Mouse (Mus musculus): ENCODE results near the gene Rasgef1b. TPM values are rescaled to one million over a fixed set of nuclear protein-coding genes. Genes with fewer than 3 reads are reported as not detected.

The Rasgef1b gene
- polyA plus RNA-seq, 1 experiment = 0.26 TPM

DNA sequence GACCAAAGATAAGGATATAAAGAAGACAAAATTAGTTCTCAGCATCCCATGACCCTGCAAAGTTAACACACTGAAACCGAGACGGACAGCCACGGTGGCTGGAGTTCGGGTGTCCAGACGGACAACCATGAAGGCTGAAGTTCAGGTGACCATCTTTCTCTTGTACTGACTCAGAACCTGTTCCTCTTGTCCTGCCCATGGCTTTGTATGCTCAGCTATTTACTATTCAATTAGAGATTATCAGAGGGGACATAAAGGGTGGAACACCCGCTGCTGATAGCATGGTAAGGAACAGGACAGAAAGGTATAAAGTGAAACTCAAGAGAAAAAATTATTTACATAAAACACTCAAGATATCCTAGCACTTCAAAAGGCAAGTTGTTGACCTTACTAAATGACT lies 390.0 kb downstream of the Rasgef1b start:
- H3K4me2 ChIP-seq (ENCODE audit: low read depth) = no peak overlapping the region
- no peaks in the 10 kb centered on the region for H3K36me3 ChIP-seq (ENCODE audit: control insufficient read depth, insufficient read depth)
- no peak overlapping the region for H3K4me3 ChIP-seq
- H3K79me2 ChIP-seq (ENCODE audit: control insufficient read depth, insufficient read depth) = no peaks in the 10 kb centered on the region
- TF ChIP-seq TCF12 (IDR thresholded peaks at IDR 0.05; ENCODE audit: insufficient read depth, poor library complexity, severe bottlenecking) = no peak
- H3K27me3 ChIP-seq (ENCODE audit: control insufficient read depth, insufficient read depth, insufficient read length) = no peaks in the 10 kb centered on the region
- no peak overlapping the region for H3ac ChIP-seq (ENCODE audit: control insufficient read depth, insufficient read length)

- H3K36me3 ChIP-seq (ENCODE audit: control insufficient read depth, insufficient read depth) = no peaks in the 10 kb centered on the region
- H3K27me3 ChIP-seq (ENCODE audit: control insufficient read depth, insufficient read depth, insufficient read length) = no peaks in the 10 kb centered on the region
- no peaks in the 10 kb centered on the region for H3K79me2 ChIP-seq (ENCODE audit: control insufficient read depth, insufficient read depth)
- H3K4me2 ChIP-seq (ENCODE audit: low read depth) = no peak overlapping the region
- H3ac ChIP-seq (ENCODE audit: control insufficient read depth, insufficient read length) = no peak overlapping the region
- no peak for TF ChIP-seq USF1 (IDR thresholded peaks at IDR 0.05; ENCODE audit: low read depth)
- no peak for TF ChIP-seq TCF12 (IDR thresholded peaks at IDR 0.05; ENCODE audit: insufficient read depth, poor library complexity, severe bottlenecking)
- no peak for TF ChIP-seq TCF3 (IDR thresholded peaks at IDR 0.05; ENCODE audit: insufficient read length, low read depth)
- TF ChIP-seq POLR2A (IDR thresholded peaks at IDR 0.05; ENCODE audit: insufficient read length, low read depth) = no peak
- no peak for TF ChIP-seq MYOG (IDR thresholded peaks at IDR 0.05; ENCODE audit: control insufficient read depth in 1 of 3, insufficient read depth in 1 of 3, insufficient read length in 2 of 3, low read depth in 2 of 3)
- TF ChIP-seq CEBPB (IDR thresholded peaks at IDR 0.05; ENCODE audit: insufficient read depth, poor library complexity, severe bottlenecking) = no peak
- no peak for TF ChIP-seq MYOD1 (IDR thresholded peaks at IDR 0.05; ENCODE audit: control insufficient read depth in 1 of 3, insufficient read length in 2 of 3, low read depth in 2 of 3)
- TF ChIP-seq MAX (IDR thresholded peaks at IDR 0.05; ENCODE audit: low read depth) = no peak
- TF ChIP-seq SRF (IDR thresholded peaks at IDR 0.05; ENCODE audit: control insufficient read depth, insufficient read length, low read depth) = no peak
- no peak for TF ChIP-seq POLR2AphosphoS2 (IDR thresholded peaks at IDR 0.05; ENCODE audit: insufficient read length, low read depth)
- no peak overlapping the region for H3K4me3 ChIP-seq
These were observed 392.4 kb downstream of the Rasgef1b start for GRCm38 (mm10) chr5:99336427-99336826.

DNA sequence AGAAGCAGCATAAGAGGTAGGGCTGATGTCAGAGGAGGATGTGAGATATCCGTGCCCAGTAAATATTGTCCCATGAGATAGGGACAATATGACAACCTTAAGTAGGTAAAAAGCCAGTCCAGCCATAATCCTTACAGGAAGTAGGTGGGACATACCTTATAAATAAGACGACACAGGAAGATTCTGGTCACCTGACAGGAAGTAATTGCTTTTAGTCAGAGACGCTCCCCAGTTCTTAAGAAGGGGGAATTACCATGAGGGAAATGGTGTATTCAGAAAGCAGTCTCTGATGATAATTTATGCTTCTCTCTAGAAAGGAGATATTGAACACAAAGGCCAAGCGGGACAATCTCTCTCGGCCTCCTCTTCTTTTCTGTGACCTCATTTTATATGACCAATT lies 394.8 kb downstream of the Rasgef1b start:
- Histone ChIP-seq H3K4me2 (ENCODE audit: low read depth) (no peak overlapping the region), H3K4me3 (no peak overlapping the region), H3ac (ENCODE audit: control insufficient read depth, insufficient read length) (no peak overlapping the region), H3K36me3 (ENCODE audit: control insufficient read depth, insufficient read depth) (no peaks in the 10 kb centered on the region), H3K79me2 (ENCODE audit: control insufficient read depth, insufficient read depth) (no peaks in the 10 kb centered on the region), H3K27me3 (ENCODE audit: control insufficient read depth, insufficient read depth, insufficient read length) (no peaks in the 10 kb centered on the region)
- TF ChIP-seq CEBPB (IDR thresholded peaks at IDR 0.05; ENCODE audit: insufficient read depth, poor library complexity, severe bottlenecking) (no peak), TCF3 (IDR thresholded peaks at IDR 0.05; ENCODE audit: insufficient read length, low read depth) (no peak), USF1 (IDR thresholded peaks at IDR 0.05; ENCODE audit: low read depth) (no peak), MYOD1 (IDR thresholded peaks at IDR 0.05; ENCODE audit: control insufficient read depth in 1 of 3, insufficient read length in 2 of 3, low read depth in 2 of 3) (no peak), MYOG (IDR thresholded peaks at IDR 0.05; ENCODE audit: control insufficient read depth in 1 of 3, insufficient read depth in 1 of 3, insufficient read length in 2 of 3, low read depth in 2 of 3) (no peak), POLR2A (IDR thresholded peaks at IDR 0.05; ENCODE audit: insufficient read length, low read depth) (no peak), POLR2AphosphoS2 (IDR thresholded peaks at IDR 0.05; ENCODE audit: insufficient read length, low read depth) (no peak), SRF (IDR thresholded peaks at IDR 0.05; ENCODE audit: control insufficient read depth, insufficient read length, low read depth) (no peak), E2F4 (IDR thresholded peaks at IDR 0.05; ENCODE audit: insufficient read depth) (no peak), REST (IDR thresholded peaks at IDR 0.05; ENCODE audit: insufficient read depth, insufficient read length) (no peak), TCF12 (IDR thresholded peaks at IDR 0.05; ENCODE audit: insufficient read depth, poor library complexity, severe bottlenecking) (no peak), MAX (IDR thresholded peaks at IDR 0.05; ENCODE audit: low read depth) (no peak)

GRCm38 (mm10) chr5:99332021-99332420 lies 396.8 kb downstream of the Rasgef1b start:
- no peaks in the 10 kb centered on the region for H3K36me3 ChIP-seq (ENCODE audit: control insufficient read depth, insufficient read depth)
- H3K27me3 ChIP-seq (ENCODE audit: control insufficient read depth, insufficient read depth, insufficient read length) = no peaks in the 10 kb centered on the region
- TF ChIP-seq CEBPB (IDR thresholded peaks at IDR 0.05; ENCODE audit: insufficient read depth, poor library complexity, severe bottlenecking) (peak; percentile 43; the same call in 1 of the 2 replicates), SRF (IDR thresholded peaks at IDR 0.05; ENCODE audit: control insufficient read depth, insufficient read length, low read depth) (no peak)
- H3K4me3 ChIP-seq = no peak overlapping the region
- no peaks in the 10 kb centered on the region for H3K79me2 ChIP-seq (ENCODE audit: control insufficient read depth, insufficient read depth)
- H3ac ChIP-seq (ENCODE audit: control insufficient read depth, insufficient read length) = no peak overlapping the region
- no peak overlapping the region for H3K4me2 ChIP-seq (ENCODE audit: low read depth)

DNA sequence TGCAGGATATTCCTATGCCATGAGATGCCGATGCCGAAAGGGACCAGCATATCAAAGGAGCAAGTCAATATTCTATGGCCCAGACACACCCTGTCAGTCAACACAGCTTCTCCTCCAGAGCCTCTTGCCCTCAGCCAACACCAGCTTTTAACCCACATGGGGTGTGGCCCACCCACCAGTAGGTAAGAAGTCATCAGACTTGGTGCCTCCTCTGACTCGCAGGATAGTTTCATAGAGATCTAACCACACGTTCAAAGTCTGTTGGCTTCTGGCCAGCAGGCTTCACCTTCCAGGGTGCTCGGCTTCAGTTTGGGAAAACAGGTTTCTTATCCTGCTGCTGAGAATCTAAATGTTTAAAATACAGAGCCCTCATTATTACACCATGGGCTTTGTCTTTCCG lies 399.8 kb downstream of the Rasgef1b start:
- Histone ChIP-seq H3K79me2 (ENCODE audit: control insufficient read depth, insufficient read depth) (no peaks in the 10 kb centered on the region), H3K4me2 (ENCODE audit: low read depth) (no peak overlapping the region), H3ac (ENCODE audit: control insufficient read depth, insufficient read length) (no peak overlapping the region), H3K4me3 (no peak overlapping the region), H3K27me3 (ENCODE audit: control insufficient read depth, insufficient read depth, insufficient read length) (no peaks in the 10 kb centered on the region), H3K36me3 (ENCODE audit: control insufficient read depth, insufficient read depth) (no peaks in the 10 kb centered on the region)
- TF ChIP-seq MYOG (IDR thresholded peaks at IDR 0.05; ENCODE audit: control insufficient read depth in 1 of 3, insufficient read depth in 1 of 3, insufficient read length in 2 of 3, low read depth in 2 of 3) (no peak), POLR2A (IDR thresholded peaks at IDR 0.05; ENCODE audit: insufficient read length, low read depth) (no peak), TCF12 (IDR thresholded peaks at IDR 0.05; ENCODE audit: insufficient read depth, poor library complexity, severe bottlenecking) (no peak), E2F4 (IDR thresholded peaks at IDR 0.05; ENCODE audit: insufficient read depth) (no peak), REST (IDR thresholded peaks at IDR 0.05; ENCODE audit: insufficient read depth, insufficient read length) (no peak), TCF3 (IDR thresholded peaks at IDR 0.05; ENCODE audit: insufficient read length, low read depth) (no peak), SRF (IDR thresholded peaks at IDR 0.05; ENCODE audit: control insufficient read depth, insufficient read length, low read depth) (no peak), MAX (IDR thresholded peaks at IDR 0.05; ENCODE audit: low read depth) (no peak), CEBPB (IDR thresholded peaks at IDR 0.05; ENCODE audit: insufficient read depth, poor library complexity, severe bottlenecking) (no peak), POLR2AphosphoS2 (IDR thresholded peaks at IDR 0.05; ENCODE audit: insufficient read length, low read depth) (no peak), MYOD1 (IDR thresholded peaks at IDR 0.05; ENCODE audit: control insufficient read depth in 1 of 3, insufficient read length in 2 of 3, low read depth in 2 of 3) (no peak), USF1 (IDR thresholded peaks at IDR 0.05; ENCODE audit: low read depth) (no peak)
